Mouse (Mus musculus): ENCODE results near the gene Krtap28-10.

GRCm38 (mm10) chr1:83015329-83015879 lies 26.9 kb downstream of the Krtap28-10 start:
- no peak for TF ChIP-seq CTCF (IDR thresholded peaks at IDR 0.05; ENCODE audit: extremely low read depth, insufficient read length, insufficient replicate concordance, low read depth, low read length)
- TF ChIP-seq POLR2A (IDR thresholded peaks at IDR 0.05; ENCODE audit: low read depth, low read length), result no peak
